Mouse (Mus musculus) neutrophil, adult 5-6 weeks (primary cell): ENCODE results near the gene Kif5c. TPM values are rescaled to one million over a fixed set of nuclear protein-coding genes. Genes with fewer than 3 reads are reported as not detected.

Source experiments
- ATAC-seq: fragments of 151-379, 151-347 bp; 2 replicates; pipeline ENCODE4 v1.8.0; 2017; ENCODE audit warnings: mild to moderate bottlenecking, moderate TSS enrichment; ENCODE audit not compliant: insufficient number of reproducible peaks, poor library complexity, low FRiP score, severe bottlenecking; ENCODE audit errors: extremely low read depth
- total RNA-seq: library from RNA; stranded (forward); fragments of 200-1000 nt; gene quantifications from 2 replicates; pipeline ENCODE4 v1.2.3, GENCODE M21; 2017

The Kif5c gene
- total RNA-seq, 1 experiment from 2014 or later: 1.0 TPM

GRCm38 (mm10) chr2:49619719-49620522, 823 bp downstream of the Kif5c start:
- no peak for ATAC-seq

- ATAC-seq: no peak
Observed at GRCm38 (mm10) chr2:49620626-49621117, 1.6 kb downstream of the Kif5c start.

- no peak for ATAC-seq
Observed at GRCm38 (mm10) chr2:49621234-49621633, 2.1 kb downstream of the Kif5c start.

- ATAC-seq: no peak
Observed at GRCm38 (mm10) chr2:49625581-49625980, 6.5 kb downstream of the Kif5c start.

GRCm38 (mm10) chr2:49627611-49628010, 8.5 kb downstream of the Kif5c start:
- ATAC-seq: no peak

- no peak for ATAC-seq
Observed at GRCm38 (mm10) chr2:49628094-49628705, 9.1 kb downstream of the Kif5c start.

- no peak for ATAC-seq
Observed at GRCm38 (mm10) chr2:49629181-49629580, 10.1 kb downstream of the Kif5c start.

GRCm38 (mm10) chr2:49630636-49631035, 11.5 kb downstream of the Kif5c start:
- no peak for ATAC-seq

GRCm38 (mm10) chr2:49633231-49633630, 14.1 kb downstream of the Kif5c start:
- peak; percentile 9; the same call in 1 of the 2 replicates for ATAC-seq

GRCm38 (mm10) chr2:49642761-49643160, 23.7 kb downstream of the Kif5c start:
- no peak for ATAC-seq

- ATAC-seq: no peak
Observed at GRCm38 (mm10) chr2:49643756-49644155, 24.7 kb downstream of the Kif5c start.

GRCm38 (mm10) chr2:49647591-49647990, 28.5 kb downstream of the Kif5c start:
- no peak for ATAC-seq

- no peak for ATAC-seq
Observed at GRCm38 (mm10) chr2:49648344-49648743, 29.2 kb downstream of the Kif5c start.

- ATAC-seq: no peak
Observed at GRCm38 (mm10) chr2:49648806-49649205, 29.7 kb downstream of the Kif5c start.

- no peak for ATAC-seq
Observed at GRCm38 (mm10) chr2:49649211-49649610, 30.1 kb downstream of the Kif5c start.

GRCm38 (mm10) chr2:49651737-49652136, 32.6 kb downstream of the Kif5c start:
- no peak for ATAC-seq

GRCm38 (mm10) chr2:49654606-49655005, 35.5 kb downstream of the Kif5c start:
- ATAC-seq: no peak

GRCm38 (mm10) chr2:49655195-49655873, 36.2 kb downstream of the Kif5c start:
- ATAC-seq: no peak

GRCm38 (mm10) chr2:49655874-49656195, 36.7 kb downstream of the Kif5c start:
- ATAC-seq: no peak

GRCm38 (mm10) chr2:49656988-49657387, 37.9 kb downstream of the Kif5c start:
- no peak for ATAC-seq
